Mouse (Mus musculus): ENCODE data around the gene Iqcd.

The Iqcd gene

DNA sequence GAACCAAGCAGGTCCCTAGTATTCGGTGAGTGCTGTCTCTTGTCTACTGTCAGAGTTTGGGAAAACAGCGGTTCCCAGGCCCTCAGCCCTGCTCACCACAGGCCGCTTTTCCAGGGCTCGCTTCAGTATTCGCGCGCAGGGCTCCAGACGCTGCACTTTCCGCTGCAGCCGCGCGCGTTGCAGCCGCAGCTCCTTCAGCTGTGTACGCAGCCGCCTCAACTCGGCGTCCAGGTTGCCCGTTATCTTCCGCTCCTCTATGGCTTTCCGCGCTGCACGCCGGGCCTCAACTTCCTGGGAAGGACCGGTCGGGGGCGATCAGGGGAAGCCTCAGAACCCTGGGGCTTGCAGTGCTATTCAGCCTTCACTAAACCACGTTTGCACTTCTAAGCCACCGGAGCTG is 42.3 kb downstream of the Iqcd start:
- no peak for DNase-seq (ENCODE audit: low spot score)

- no peak for DNase-seq (ENCODE audit: low spot score)
Observed at GRCm38 (mm10) chr5:120631892-120632291, 43.1 kb downstream of the Iqcd start.

DNA sequence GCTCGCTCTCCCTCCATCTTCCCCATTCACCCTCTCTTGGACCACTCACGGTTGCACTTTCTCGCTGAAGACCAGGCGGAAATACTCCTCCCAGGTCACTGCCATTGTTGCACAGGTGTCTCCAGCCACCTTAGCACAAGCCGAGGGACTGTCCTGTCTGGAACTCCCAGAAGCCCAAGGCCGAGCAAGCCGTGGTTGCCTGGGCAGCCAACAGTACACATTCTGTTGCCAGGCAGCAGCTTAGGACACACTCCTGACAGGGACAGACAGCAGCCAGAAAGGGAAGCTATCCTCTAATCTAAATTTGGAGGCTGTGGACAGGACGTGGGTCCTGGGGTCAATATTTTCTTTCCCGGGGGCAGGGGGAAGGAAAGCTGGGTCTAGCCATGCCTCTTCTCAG is 45.3 kb downstream of the Iqcd start, which contains the start of gene Cfap73:
Gene Cfap73, minus strand, starts transcription at position 105 of the 400 bp plus-strand sequence.
- DNase-seq (ENCODE audit: low spot score), result no peak

DNA sequence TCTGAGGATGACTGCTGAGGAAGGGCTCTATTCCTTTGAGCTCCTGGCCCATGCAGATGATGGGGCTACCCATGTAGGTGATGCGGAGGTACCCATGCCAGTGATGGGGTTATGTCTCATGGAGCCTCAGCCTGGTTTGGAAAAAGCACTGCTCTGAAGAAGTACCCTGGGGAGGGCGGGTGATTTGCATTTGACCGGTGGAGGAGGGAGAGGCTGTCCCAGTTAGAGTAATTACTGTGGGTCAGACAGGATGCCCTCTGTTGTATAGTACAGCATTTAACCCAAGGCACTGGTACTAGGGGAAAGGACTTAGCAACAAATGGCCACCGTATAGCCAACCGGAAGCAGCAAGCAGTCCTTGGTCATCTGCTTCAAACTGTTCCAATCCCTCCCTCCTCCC is 46.0 kb downstream of the Iqcd start:
- DNase-seq (ENCODE audit: low spot score), result no peak

DNA sequence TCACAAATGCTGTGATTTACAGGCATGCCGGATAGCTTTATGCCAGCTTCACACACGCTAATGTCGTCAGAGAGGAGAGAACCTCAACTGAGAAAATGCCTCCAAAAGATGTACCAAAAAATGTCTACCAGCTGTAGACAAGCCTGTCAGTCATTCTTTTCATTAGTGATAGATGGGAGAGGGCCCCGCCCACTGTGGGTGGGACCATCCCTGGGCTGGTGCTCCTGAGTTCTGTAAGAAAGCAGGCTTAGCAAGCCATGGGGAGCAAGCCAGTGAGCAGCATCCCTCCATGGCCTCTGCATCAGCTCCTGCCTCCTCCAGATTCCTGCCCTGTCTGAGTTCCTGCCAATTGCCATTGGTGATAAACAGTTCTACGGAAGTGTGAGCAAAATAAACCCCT is 46.8 kb downstream of the Iqcd start:
- no peak for DNase-seq (ENCODE audit: low spot score)

DNA sequence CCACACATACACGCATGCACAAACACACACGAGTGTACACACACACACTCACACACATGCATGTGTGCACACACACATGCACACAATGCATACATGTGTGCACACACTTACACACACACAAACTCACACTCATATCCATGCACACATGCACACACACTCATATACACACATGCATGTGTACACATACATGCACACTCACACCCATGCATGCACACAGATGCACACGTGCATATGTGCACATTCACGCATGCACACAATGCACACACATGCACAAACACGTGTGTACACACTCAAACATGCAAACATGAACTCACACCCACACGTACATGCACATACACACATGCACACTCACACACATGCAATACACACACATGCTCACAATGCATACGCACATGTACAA is 51.3 kb downstream of the Iqcd start:
- DNase-seq (ENCODE audit: low spot score), result no peak

DNA sequence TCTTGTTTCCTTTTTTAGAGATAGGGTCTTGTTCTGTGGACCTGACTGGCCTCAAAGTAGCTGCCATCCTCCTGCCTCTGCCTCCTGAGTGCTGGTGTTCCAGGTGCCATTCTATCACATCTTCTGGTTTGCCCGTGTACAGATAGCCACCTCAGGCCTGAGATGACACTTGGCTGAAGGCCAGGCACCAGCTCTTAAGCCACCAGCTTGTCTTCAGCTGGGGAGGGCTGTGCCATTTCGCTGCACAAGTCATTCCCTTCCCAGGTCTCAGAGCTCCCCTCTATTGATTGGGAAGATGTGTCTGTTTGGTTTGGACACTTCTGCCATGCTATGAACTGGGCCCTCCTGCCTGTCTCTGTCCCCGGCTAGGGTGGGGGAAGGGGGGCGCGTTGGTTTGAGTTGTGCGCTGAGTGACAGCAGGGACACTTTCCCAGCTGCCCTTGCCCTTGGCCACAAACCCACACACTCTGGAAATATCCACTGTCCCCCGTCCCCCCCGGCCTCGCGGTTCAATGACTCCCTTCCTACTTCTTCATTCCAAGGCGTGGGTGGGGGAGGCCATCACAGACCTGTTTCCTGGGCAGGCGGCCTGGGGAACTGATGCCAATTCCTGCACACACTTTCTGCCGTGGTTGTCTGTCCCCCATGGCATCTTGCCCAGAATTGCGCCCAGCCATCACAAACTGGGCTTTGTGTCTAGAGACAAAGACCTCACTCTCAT is 54.7 kb downstream of the Iqcd start:
- DNase-seq (ENCODE audit: low spot score), result no peak

DNA sequence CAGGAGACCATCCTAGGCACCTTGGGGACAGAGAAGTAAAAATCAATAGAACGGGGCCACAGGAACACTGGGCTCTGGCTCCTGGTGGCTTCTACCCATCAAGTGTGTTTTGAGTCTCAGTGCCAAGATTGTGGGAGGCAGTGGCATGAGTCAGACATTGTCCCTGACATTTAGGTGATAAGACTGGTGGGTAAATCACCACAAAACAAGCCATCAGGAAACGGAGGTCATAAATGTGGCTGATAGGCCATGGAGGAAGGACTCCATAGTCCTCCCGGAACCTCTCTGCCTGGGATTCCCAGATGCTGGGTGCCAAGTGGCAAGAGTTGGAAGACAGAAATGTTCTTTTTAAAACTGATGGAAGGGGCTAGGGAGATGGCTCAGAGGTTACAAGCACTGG is 55.4 kb downstream of the Iqcd start:
- DNase-seq (ENCODE audit: low spot score), result no peak

DNA sequence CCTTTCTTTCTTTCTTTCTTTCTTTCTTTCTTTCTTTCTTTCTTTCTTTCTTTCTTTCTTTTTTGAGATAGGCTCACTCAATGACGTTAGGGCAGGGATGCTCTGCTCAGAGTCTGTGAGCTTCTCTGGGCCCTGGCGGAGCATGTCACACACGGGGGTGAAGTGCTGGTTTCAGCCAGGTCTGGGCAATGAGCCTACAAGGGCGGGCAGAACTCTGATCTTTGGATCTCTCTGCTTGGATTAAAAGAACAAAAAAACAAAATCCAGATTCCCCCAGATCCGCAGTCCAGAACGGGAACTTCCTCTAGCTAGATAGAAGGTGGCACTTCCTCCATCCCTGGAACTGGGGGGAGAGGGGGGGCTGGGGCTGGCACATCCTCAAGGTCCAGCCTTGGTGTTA is 57.0 kb downstream of the Iqcd start:
- DNase-seq (ENCODE audit: low spot score), result no peak

- no peak for DNase-seq (ENCODE audit: low spot score)
Observed at GRCm38 (mm10) chr5:120647361-120647760, 58.5 kb downstream of the Iqcd start.

GRCm38 (mm10) chr5:120647814-120648491 is 59.1 kb downstream of the Iqcd start:
- no peak for DNase-seq (ENCODE audit: low spot score)

GRCm38 (mm10) chr5:120648569-120649373 is 60.0 kb downstream of the Iqcd start, which contains the start of gene Rasal1:
Rasal1 (plus strand) TSS chr5:120648812.
- DNase-seq (ENCODE audit: low spot score), result no peak

DNA sequence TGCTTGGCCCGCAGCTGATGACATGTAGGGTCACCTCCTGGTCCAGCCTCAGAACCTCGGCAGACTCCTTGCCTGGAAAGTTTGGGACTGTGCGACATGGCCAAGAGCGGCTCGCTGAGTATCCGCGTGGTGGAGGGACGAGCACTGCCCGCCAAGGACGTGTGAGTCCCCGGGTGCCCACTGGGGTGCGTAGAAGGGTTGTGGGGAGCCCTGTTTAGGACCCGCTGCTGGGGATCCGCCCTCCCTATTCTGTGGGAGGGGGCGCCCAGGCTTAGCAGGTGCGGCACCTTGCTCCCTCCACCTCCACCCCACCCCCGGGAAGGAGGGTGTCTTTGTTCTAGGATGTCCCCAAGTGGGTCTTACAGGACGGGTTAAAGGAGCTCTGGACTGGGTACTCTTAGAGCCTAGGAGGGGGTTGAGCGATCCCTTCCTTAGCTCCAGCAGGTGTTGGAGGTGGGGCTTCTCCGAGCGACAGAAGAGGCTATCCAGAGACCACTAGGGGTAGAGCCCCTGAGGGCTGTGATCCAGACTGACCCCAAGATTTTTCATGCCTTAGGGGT is 60.6 kb downstream of the Iqcd start:
- DNase-seq (ENCODE audit: low spot score), result no peak

- no peak for DNase-seq (ENCODE audit: low spot score)
Observed at GRCm38 (mm10) chr5:120649938-120650337, 61.1 kb downstream of the Iqcd start.

DNA sequence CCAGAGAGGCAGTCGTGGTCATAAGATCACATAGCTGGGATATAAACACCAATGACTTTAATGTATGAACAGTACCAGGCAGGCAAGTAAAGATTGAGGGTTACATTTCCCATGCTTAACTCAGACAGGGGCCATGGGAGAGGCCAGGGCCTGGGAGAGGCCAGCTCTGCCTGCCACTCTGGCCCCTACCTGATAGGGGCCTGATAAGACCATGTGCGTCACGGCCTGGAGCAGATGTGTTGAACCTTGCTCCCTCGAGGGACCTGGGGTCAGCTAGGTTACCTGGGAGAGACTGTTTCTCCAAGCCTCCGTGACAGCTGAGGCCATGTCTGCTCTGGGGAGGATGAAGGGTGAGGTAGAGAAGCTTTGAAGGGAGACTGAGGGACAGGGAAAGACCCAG is 62.4 kb downstream of the Iqcd start:
- DNase-seq (ENCODE audit: low spot score), result no peak

- DNase-seq (ENCODE audit: low spot score), result no peak
Observed at GRCm38 (mm10) chr5:120652915-120653701, 64.3 kb downstream of the Iqcd start.

DNA sequence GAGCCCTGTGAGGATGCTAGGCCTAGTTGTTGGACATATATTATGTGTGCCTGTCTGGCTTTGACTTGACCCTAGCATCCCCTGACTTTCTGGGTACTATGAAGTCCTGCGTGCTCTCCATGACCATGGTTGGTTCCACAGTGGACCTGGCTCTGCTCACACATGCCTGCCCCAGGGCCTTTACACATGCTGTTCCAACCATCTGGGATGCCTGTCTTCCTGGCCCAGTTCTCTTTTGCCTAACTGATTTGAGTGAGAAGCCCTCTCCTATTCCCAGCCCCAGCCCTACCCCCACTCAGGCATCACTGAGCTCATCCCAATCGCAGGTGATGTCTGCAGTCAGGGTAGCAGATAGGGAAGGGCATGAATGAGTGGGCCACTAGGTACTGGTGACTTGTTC is 65.1 kb downstream of the Iqcd start:
- no peak for DNase-seq (ENCODE audit: low spot score)

GRCm38 (mm10) chr5:120656281-120656751 is 67.5 kb downstream of the Iqcd start:
- DNase-seq (ENCODE audit: low spot score), result no peak

Data from urinary bladder, postnatal 10 days (tissue).